Mouse (Mus musculus): ENCODE measurements around the gene Dap3.
"Not testable (repeated sequence)": the region's sequence is repeated elsewhere in the genome, so short reads cannot be mapped to it uniquely, and the experiment has no call there.

The Dap3 gene

GRCm38 (mm10) chr3:88914384-88914810 is 36.6 kb downstream of the Dap3 start:
- in situ Hi-C loops (cut with MboI; ENCODE audit: unreplicated experiment in 2 of 2) = no loop called here

- in situ Hi-C loops (cut with MboI; ENCODE audit: unreplicated experiment in 2 of 2) = no loop called here
Measured at GRCm38 (mm10) chr3:88913511-88914383, 37.2 kb downstream of the Dap3 start, which contains the start of gene Msto1. Msto1 (minus strand) TSS chr3:88913999.

DNA sequence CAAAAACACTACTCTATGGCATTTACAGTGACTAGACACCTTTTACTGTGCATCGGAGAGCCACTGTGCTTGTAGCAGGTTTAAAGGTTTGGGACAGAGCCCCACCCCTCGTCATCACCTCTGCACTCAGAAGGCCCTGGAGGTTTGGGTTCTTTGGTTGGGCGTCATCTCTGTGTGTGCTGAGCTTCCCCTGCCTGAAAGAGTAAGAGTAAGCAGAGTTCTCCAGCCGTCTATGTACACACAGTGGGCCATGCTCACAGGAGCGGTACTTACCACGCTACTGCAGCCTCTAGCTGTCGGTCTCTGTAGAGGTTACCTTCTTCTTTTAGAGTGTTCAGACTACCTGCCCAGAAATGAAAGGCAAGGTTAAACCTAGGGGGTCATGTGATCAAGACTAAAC is 38.4 kb downstream of the Dap3 start:
- in situ Hi-C loops (cut with MboI; ENCODE audit: unreplicated experiment in 2 of 2) = no loop called here

GRCm38 (mm10) chr3:88906393-88907159 is 44.4 kb downstream of the Dap3 start:
- in situ Hi-C loops (cut with MboI; ENCODE audit: unreplicated experiment in 2 of 2) = loop anchor here in 1 of 2 experiments (10.0 kb wide), 1 partner anchor 52 kb away; no protein-coding TSS in a partner anchor

DNA sequence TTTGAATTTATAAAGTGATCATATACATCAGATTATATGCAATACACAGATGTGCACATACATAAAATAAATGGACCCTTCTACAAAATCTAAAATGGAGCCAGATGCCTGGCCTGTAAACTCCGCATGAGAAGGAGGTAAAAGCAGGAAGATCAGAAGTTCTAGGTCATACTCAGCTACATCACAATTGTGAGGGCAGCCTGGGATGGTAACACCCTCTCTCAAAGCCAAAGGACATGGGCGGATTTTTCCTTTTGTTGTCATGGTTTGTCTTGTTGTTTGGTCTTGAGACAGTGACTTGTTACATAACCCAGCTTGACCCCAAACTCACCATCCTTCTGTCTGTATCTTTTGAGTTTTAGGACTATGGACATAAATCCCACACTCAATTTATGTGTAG is 45.2 kb downstream of the Dap3 start:
- in situ Hi-C loops (cut with MboI; ENCODE audit: unreplicated experiment in 2 of 2) = loop anchor here in 1 of 2 experiments (10.0 kb wide), 1 partner anchor 51 kb away; no protein-coding TSS in a partner anchor

- in situ Hi-C loops (cut with MboI; ENCODE audit: unreplicated experiment in 2 of 2) = loop anchor here in 1 of 2 experiments (10.0 kb wide), 1 partner anchor 50 kb away; no protein-coding TSS in a partner anchor
Measured at GRCm38 (mm10) chr3:88905209-88905608, 45.8 kb downstream of the Dap3 start.

- in situ Hi-C loops (cut with MboI; ENCODE audit: unreplicated experiment in 2 of 2) = loop anchor here in 1 of 2 experiments (10.0 kb wide), 1 partner anchor 50 kb away; no protein-coding TSS in a partner anchor
Measured at GRCm38 (mm10) chr3:88904803-88905202, 46.2 kb downstream of the Dap3 start.

DNA sequence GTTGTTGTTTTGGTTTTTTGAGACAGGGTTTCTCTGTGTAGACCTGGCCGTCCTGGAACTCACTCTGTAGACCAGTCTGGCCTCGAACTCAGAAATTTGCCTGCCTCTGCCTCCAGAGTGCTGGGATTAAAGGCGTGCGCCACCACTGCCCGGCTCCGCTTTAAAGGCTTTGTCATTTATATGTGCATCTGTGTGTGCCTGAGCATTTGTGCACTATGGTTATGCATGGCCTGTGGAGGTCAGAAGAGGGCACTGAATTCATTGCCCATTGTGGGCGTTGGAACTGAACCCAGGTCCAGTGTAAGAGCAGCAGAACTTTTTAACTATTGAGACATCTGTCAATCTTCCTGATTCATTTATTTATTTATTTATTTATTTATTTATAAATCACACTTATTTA is 58.0 kb downstream of the Dap3 start:
- in situ Hi-C loops (cut with MboI; ENCODE audit: unreplicated experiment in 2 of 2) = not testable (repeated sequence)

DNA sequence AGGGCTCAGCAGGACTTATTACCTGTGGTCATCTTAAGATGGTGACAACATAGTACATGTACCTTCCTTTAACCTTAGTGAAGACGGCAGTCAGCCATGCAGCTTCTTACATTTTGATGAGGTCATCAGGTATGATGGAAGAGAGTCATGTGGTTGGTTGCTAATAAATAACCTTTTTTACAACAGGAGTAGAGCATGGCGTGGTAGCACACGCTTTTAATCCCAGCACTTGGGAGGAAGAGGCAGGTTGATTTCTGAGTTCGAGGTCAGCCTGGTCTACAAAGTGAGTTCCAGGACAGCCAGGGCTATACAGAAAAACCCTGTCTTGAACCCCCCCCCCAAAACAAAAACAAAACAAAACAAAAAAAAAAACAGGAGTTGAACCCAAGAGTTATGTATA is 68.4 kb downstream of the Dap3 start:
- in situ Hi-C loops (cut with MboI; ENCODE audit: unreplicated experiment in 2 of 2) = not testable (repeated sequence)

Data from v-Abl transformed pro-B cells (cell line).